In the genomic region with DNA sequence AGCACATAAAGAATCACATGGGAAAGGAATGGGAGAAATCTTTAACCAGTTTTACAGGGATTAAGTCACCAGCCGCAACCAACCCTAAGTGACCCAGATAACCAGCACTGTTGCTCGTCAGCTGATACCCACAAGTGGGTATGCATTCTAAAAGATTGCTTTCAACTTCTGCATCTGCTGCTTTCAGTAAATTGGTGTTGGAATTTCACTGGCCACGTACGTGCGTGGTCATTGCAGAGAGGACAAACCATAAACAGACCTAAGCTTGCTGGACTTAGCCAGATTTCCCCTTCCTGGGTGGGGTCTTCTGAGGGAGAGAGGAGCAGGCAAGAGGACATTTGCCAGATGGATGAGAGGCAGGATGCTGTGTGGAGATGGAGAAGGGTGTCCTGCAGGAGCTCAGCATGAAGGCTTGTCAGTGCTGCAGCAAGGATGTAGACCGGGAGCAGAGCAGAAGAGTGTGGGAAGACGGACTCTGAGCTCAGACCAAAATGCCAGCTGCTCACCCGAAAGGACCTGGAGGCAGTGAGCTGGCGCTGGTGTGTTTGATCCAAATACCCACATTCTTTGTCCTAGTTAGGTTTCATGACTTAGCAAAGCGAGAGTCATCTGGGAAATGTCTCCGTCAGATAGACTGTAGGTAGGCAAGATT, we compare ENCODE assay signal across 11 mouse cellular contexts. TPM values are rescaled to one million over a fixed set of nuclear protein-coding genes. Genes with fewer than 3 reads are reported as not detected.
A peak's percentile ranks its signal among the peaks of the same experiment; 100 is the strongest.
DNase-seq lines count a peak whose midpoint lies in the region; ATAC-seq and TF ChIP-seq lines count a peak whose summit lies in the region.
"Had no signal": no experiment of that assay in that cellular context is flagged by ENCODE, and none has a peak within 500 bp of the region (broad histone marks: within the 10 kb centered on the region; RNA-seq: fewer than 3 reads in every experiment).

No protein-coding gene starts in this region.

- H3K27me3 ChIP-seq in lung, embryonic 15.5 days = no peaks in the 10 kb centered on the region
- H3K27me3 ChIP-seq in stomach, embryonic 14.5 days (ENCODE audit: control insufficient read depth, insufficient read depth, low read length) = no peaks in the 10 kb centered on the region
- H3K27me3 ChIP-seq: heart, embryonic 13.5 days had no signal

- no peak overlapping the region for H3K4me3 ChIP-seq in gastrocnemius, adult 2 months
- no peak overlapping the region for H3K4me3 ChIP-seq in lung, embryonic 15.5 days
- H3K4me3 ChIP-seq in stomach, embryonic 14.5 days (ENCODE audit: low read depth, low read length) = no peak overlapping the region
- H3K4me3 ChIP-seq: heart, embryonic 13.5 days; hindbrain, embryonic 10.5 days had no signal

- TF ChIP-seq CTCF in gastrocnemius, adult 2 months (IDR thresholded peaks at IDR 0.05) = no peak

- no peaks in the 10 kb centered on the region for H3K36me3 ChIP-seq in lung, embryonic 15.5 days
- no peaks in the 10 kb centered on the region for H3K36me3 ChIP-seq in stomach, embryonic 14.5 days (ENCODE audit: control insufficient read depth, insufficient read depth, low read length)

- H3K9me3 ChIP-seq in lung, embryonic 15.5 days = no peaks in the 10 kb centered on the region
- H3K9me3 ChIP-seq in stomach, embryonic 14.5 days (ENCODE audit: control insufficient read depth, low read depth, low read length) = no peaks in the 10 kb centered on the region
- H3K9me3 ChIP-seq: heart, embryonic 13.5 days; hindbrain, embryonic 10.5 days had no signal

- intact Hi-C loops in gastrocnemius, adult 2 months (cut with DNase I) = no loop called here

- peaks cover 21% of the 10 kb centered on the region for H3K4me1 ChIP-seq in lung, embryonic 15.5 days
- H3K4me1 ChIP-seq in stomach, embryonic 14.5 days (ENCODE audit: control insufficient read depth, insufficient read depth, low read length) = no peaks in the 10 kb centered on the region

- no peak overlapping the region for H3K9ac ChIP-seq in lung, embryonic 15.5 days
- no peak overlapping the region for H3K9ac ChIP-seq in stomach, embryonic 14.5 days (replicated peaks; ENCODE audit: low read depth, low read length)
- H3K9ac ChIP-seq: heart, embryonic 13.5 days had no signal

- H3K4me2 ChIP-seq in lung, embryonic 15.5 days = no peak overlapping the region
- H3K4me2 ChIP-seq in stomach, embryonic 14.5 days (replicated peaks; ENCODE audit: low read depth, low read length) = no peak overlapping the region
- H3K4me2 ChIP-seq: heart, embryonic 13.5 days had no signal

- peak; percentile 6 for DNase-seq in gastrocnemius, postnatal 10 days
- no peak for DNase-seq in gastrocnemius, adult 2 months
- DNase-seq in lung, postnatal 36 days = no peak
- DNase-seq in cerebellum, postnatal 25 days = peak; percentile 35 to 38
- no peak for DNase-seq in urinary bladder, adult 2 months (ENCODE audit: low spot score)
- no peak for DNase-seq in retina, postnatal 1 day
- DNase-seq: kidney, adult 9 months had no signal

- 58% methylated on average over 11 of the region's 11 CpGs for WGBS in lung, embryonic 15.5 days
- WGBS in stomach, embryonic 14.5 days = 66% methylated on average over 11 of the region's 11 CpGs

- H3K27ac ChIP-seq in gastrocnemius, adult 2 months = no peak overlapping the region
- H3K27ac ChIP-seq in lung, embryonic 15.5 days = peak overlapping the region; percentile 79
- peak overlapping the region; percentile 58; the same call in 1 of the 2 replicates for H3K27ac ChIP-seq in stomach, embryonic 14.5 days (ENCODE audit: low read length)
- H3K27ac ChIP-seq: heart, embryonic 13.5 days; hindbrain, embryonic 10.5 days had no signal

- ATAC-seq in lung, embryonic 15.5 days (ENCODE audit: borderline replicate concordance, extremely low read depth, low FRiP score, low TSS enrichment) = peak; percentile 33; the same call in 1 of the 2 replicates
- no peak for ATAC-seq in stomach, embryonic 14.5 days (ENCODE audit: insufficient number of reproducible peaks, insufficient read depth, low FRiP score, low read depth)

RNA-seq across cellular contexts. Expression of a gene that starts 34.0 kb away (rescaled TPM):
- 10 to 100 TPM; 24.5 to 32.8 TPM for total RNA-seq in gastrocnemius, postnatal 10 days (2021)
- total RNA-seq in gastrocnemius, adult 2 months (2021) = 10 to 100 TPM; 10.2 to 14.1 TPM
- polyA plus RNA-seq in lung, embryonic 15.5 days (2015; fragmentation: Nextera tagmentation; extraction: Ambion mirVana) = 31.8 and 33.1 TPM in 2 replicates
- 44.9 and 45.6 TPM in 2 replicates for polyA plus RNA-seq in stomach, embryonic 14.5 days (2014; fragmentation: Nextera tagmentation; extraction: Ambion mirVana)
- polyA plus RNA-seq in urinary bladder, adult 2 months (2012; rRNA removed) = 23.1 and 28.4 TPM in 2 replicates

Comparison
In these comparisons a context has a peak if more than half of its experiments do, and no peak if none do; other contexts are left out.
1. DNase-seq: peak in gastrocnemius, postnatal 10 days (single experiment) and cerebellum, postnatal 25 days (2 of 2); none in gastrocnemius, adult 2 months (single experiment), lung, postnatal 36 days (single experiment), urinary bladder, adult 2 months (single experiment) and retina, postnatal 1 day (single experiment).